ENCODE assay signal across 21 mouse cellular contexts in the genomic region with DNA sequence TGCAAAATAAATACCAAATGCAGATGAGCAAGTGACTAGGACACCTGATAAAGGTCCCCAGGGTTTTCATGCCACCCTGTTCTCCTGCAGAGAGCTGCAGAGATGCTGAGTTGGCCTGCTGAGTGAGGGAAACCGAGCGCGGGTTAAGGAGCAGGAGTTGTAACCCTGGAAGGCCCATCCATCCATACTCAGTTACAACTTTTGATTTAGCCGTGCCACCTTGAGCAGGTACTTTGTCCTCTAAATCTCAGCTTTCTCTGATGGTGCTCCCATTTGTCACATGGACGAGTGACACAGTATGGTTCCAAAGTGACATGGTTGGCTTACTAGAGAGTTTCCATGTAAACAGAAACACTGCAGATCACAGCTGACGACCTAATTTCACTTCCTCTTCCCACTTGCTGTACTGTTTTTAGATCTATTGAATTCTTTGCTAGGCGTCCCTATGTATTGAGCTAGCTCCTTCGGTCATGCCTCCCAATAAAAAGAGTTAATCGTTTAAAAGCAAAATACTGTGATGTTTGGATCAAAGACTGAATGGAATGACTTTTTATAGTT. TPM values are rescaled to one million over a fixed set of nuclear protein-coding genes. Genes with fewer than 3 reads are reported as not detected.
"Had no signal": no experiment of that assay in that cellular context is flagged by ENCODE, and none has a peak within 500 bp of the region (broad histone marks: within the 10 kb centered on the region; RNA-seq: fewer than 3 reads in every experiment).

No protein-coding gene starts in this region.

- H3K4me3 ChIP-seq: intestine, embryonic 15.5 days; kidney, embryonic 15.5 days; left cerebral cortex, adult 2 months; limb, embryonic 15.5 days; liver, embryonic 13.5 days; midbrain, embryonic 12.5 days; stomach, embryonic 15.5 days had no signal

- H3K4me1 ChIP-seq: limb, embryonic 15.5 days; liver, embryonic 13.5 days; stomach, embryonic 15.5 days had no signal

- DNase-seq: kidney, adult 2 months; kidney, postnatal 14 days; liver, embryonic 13.5 days; lung, adult 2 months; right cerebral cortex, adult 18-20 months; right cerebral cortex, postnatal 25 days; thymus, postnatal 36 days had no signal

- H3K27me3 ChIP-seq: intestine, embryonic 15.5 days; liver, embryonic 13.5 days; stomach, embryonic 15.5 days had no signal

- H3K36me3 ChIP-seq: intestine, embryonic 15.5 days; kidney, embryonic 15.5 days; limb, embryonic 15.5 days; liver, embryonic 13.5 days; midbrain, embryonic 12.5 days; stomach, embryonic 15.5 days had no signal

- ATAC-seq: intestine, embryonic 15.5 days; lung, postnatal 0 days; midbrain, embryonic 16.5 days had no signal

- H3K27ac ChIP-seq: intestine, embryonic 15.5 days; kidney, embryonic 15.5 days; left cerebral cortex, adult 2 months; limb, embryonic 15.5 days; liver, embryonic 13.5 days; midbrain, embryonic 12.5 days; stomach, embryonic 15.5 days had no signal

RNA-seq across cellular contexts. Expression of a gene that starts 41.7 kb away (rescaled TPM):
- total RNA-seq: layer of hippocampus, postnatal 25 days; left cerebral cortex, adult 2 months; left cerebral cortex, postnatal 25 days; megakaryocyte-erythroid progenitor cell, adult 5-6 weeks had no signal
- polyA plus RNA-seq: intestine, embryonic 15.5 days; kidney, adult 2 months; kidney, embryonic 15.5 days; large intestine, adult 2 months; liver, embryonic 13.5 days; lung, adult 2 months; lung, postnatal 0 days; midbrain, embryonic 16.5 days; neural tube, embryonic 14.5 days; stomach, embryonic 15.5 days; thymus, postnatal 0 days had no signal
